Mouse (Mus musculus): ENCODE results near the gene Pigf. TPM values are rescaled to one million over a fixed set of nuclear protein-coding genes. Genes with fewer than 3 reads are reported as not detected.
A peak's percentile ranks its signal among the peaks of the same experiment; 100 is the strongest.

Gene Pigf
- total RNA-seq, 1 experiment from 2014 or later, result 11.9 TPM

- no peak for ATAC-seq (ENCODE audit: extremely low read depth, insufficient number of reproducible peaks, low FRiP score, poor library complexity, severe bottlenecking)
These were observed 53.3 kb downstream of the Pigf start for GRCm38 (mm10) chr17:86971860-86972259.

GRCm38 (mm10) chr17:86971036-86971435 is 54.2 kb downstream of the Pigf start:
- no peak for ATAC-seq (ENCODE audit: extremely low read depth, insufficient number of reproducible peaks, low FRiP score, poor library complexity, severe bottlenecking)

GRCm38 (mm10) chr17:86970026-86970750 is 55.0 kb downstream of the Pigf start:
- ATAC-seq (ENCODE audit: extremely low read depth, insufficient number of reproducible peaks, low FRiP score, poor library complexity, severe bottlenecking), result no peak

GRCm38 (mm10) chr17:86969582-86969981 is 55.6 kb downstream of the Pigf start:
- ATAC-seq (ENCODE audit: extremely low read depth, insufficient number of reproducible peaks, low FRiP score, poor library complexity, severe bottlenecking), result peak; percentile 90

- no peak for ATAC-seq (ENCODE audit: extremely low read depth, insufficient number of reproducible peaks, low FRiP score, poor library complexity, severe bottlenecking)
These were observed 56.6 kb downstream of the Pigf start for GRCm38 (mm10) chr17:86968581-86968980.

- no peak for ATAC-seq (ENCODE audit: extremely low read depth, insufficient number of reproducible peaks, low FRiP score, poor library complexity, severe bottlenecking)
These were observed 57.4 kb downstream of the Pigf start for GRCm38 (mm10) chr17:86967536-86968525.

- ATAC-seq (ENCODE audit: extremely low read depth, insufficient number of reproducible peaks, low FRiP score, poor library complexity, severe bottlenecking), result no peak
These were observed 58.2 kb downstream of the Pigf start for GRCm38 (mm10) chr17:86967048-86967447.

GRCm38 (mm10) chr17:86966040-86966439 is 59.2 kb downstream of the Pigf start:
- ATAC-seq (ENCODE audit: extremely low read depth, insufficient number of reproducible peaks, low FRiP score, poor library complexity, severe bottlenecking), result no peak

- ATAC-seq (ENCODE audit: extremely low read depth, insufficient number of reproducible peaks, low FRiP score, poor library complexity, severe bottlenecking), result no peak
These were observed 60.1 kb downstream of the Pigf start for GRCm38 (mm10) chr17:86965121-86965520.

GRCm38 (mm10) chr17:86964502-86964901 is 60.7 kb downstream of the Pigf start:
- ATAC-seq (ENCODE audit: extremely low read depth, insufficient number of reproducible peaks, low FRiP score, poor library complexity, severe bottlenecking), result peak; percentile 44

GRCm38 (mm10) chr17:86964041-86964440 is 61.2 kb downstream of the Pigf start:
- ATAC-seq (ENCODE audit: extremely low read depth, insufficient number of reproducible peaks, low FRiP score, poor library complexity, severe bottlenecking), result no peak

GRCm38 (mm10) chr17:86963586-86963902 is 61.7 kb downstream of the Pigf start:
- ATAC-seq (ENCODE audit: extremely low read depth, insufficient number of reproducible peaks, low FRiP score, poor library complexity, severe bottlenecking), result no peak

GRCm38 (mm10) chr17:86962894-86963585 is 62.2 kb downstream of the Pigf start, which contains the start of gene Rhoq:
TSS of gene Rhoq (plus strand) at chr17:86963082.
- peak; percentile 33; the same call in 1 of the 2 replicates for ATAC-seq (ENCODE audit: extremely low read depth, insufficient number of reproducible peaks, low FRiP score, poor library complexity, severe bottlenecking)

- peak; percentile 72 for ATAC-seq (ENCODE audit: extremely low read depth, insufficient number of reproducible peaks, low FRiP score, poor library complexity, severe bottlenecking)
These were observed 62.8 kb downstream of the Pigf start for GRCm38 (mm10) chr17:86962297-86962893.

GRCm38 (mm10) chr17:86961301-86961841 is 63.8 kb downstream of the Pigf start:
- no peak for ATAC-seq (ENCODE audit: extremely low read depth, insufficient number of reproducible peaks, low FRiP score, poor library complexity, severe bottlenecking)

GRCm38 (mm10) chr17:86957968-86958367 is 67.2 kb downstream of the Pigf start:
- ATAC-seq (ENCODE audit: extremely low read depth, insufficient number of reproducible peaks, low FRiP score, poor library complexity, severe bottlenecking), result peak; percentile 62; the same call in 1 of the 2 replicates

- ATAC-seq (ENCODE audit: extremely low read depth, insufficient number of reproducible peaks, low FRiP score, poor library complexity, severe bottlenecking), result no peak
These were observed 68.0 kb downstream of the Pigf start for GRCm38 (mm10) chr17:86957239-86957638.

- no peak for ATAC-seq (ENCODE audit: extremely low read depth, insufficient number of reproducible peaks, low FRiP score, poor library complexity, severe bottlenecking)
These were observed 76.4 kb downstream of the Pigf start for GRCm38 (mm10) chr17:86948801-86949200.

Measured in neutrophil, adult 5-6 weeks (primary cell).